Mouse (Mus musculus): Measurements from ENCODE around the gene Pygm. TPM values are rescaled to one million over a fixed set of nuclear protein-coding genes. Genes with fewer than 3 reads are reported as not detected.

Gene Pygm
- polyA plus RNA-seq, 1 experiment from 2014 or later = 225 TPM

- 1% methylated on average over 88 of the region's 94 CpGs for WGBS
- no peak for ATAC-seq (ENCODE audit: insufficient number of reproducible peaks, insufficient read depth, low FRiP score, low read depth)
Measured at GRCm38 (mm10) chr19:6427653-6428434, 43.6 kb downstream of the Pygm start.

GRCm38 (mm10) chr19:6428501-6429200 is 44.5 kb downstream of the Pygm start:
- Histone ChIP-seq H3K4me2 (ENCODE audit: low read length) (peak overlapping the region; percentile 55), H3K9me3 (ENCODE audit: control insufficient read depth, low read length) (no peaks in the 10 kb centered on the region), H3K9ac (ENCODE audit: low read length) (no peak overlapping the region), H3K4me3 (ENCODE audit: control insufficient read depth in 1 of 2, insufficient read depth in 1 of 2, low read depth in 1 of 2, low read length in 2 of 2) (peak overlapping the region; percentile 9 to 21; a peak in 3 of 4 replicates), H3K27ac (replicated peaks in 1 of 2; ENCODE audit: control insufficient read depth in 1 of 2, insufficient read depth in 1 of 2, low read depth in 2 of 2, low read length in 2 of 2) (no peak overlapping the region), H3K36me3 (ENCODE audit: control insufficient read depth, insufficient read depth, low read length) (no peaks in the 10 kb centered on the region), H3K4me1 (ENCODE audit: control insufficient read depth in 2 of 2, insufficient read depth in 2 of 2, low read length in 2 of 2) (peaks cover 0 to 15% of the 10 kb centered on the region in 2 experiments; a peak in 3 of 4 replicates), H3K27me3 (ENCODE audit: control insufficient read depth, insufficient read depth, low read length) (peaks cover 79% of the 10 kb centered on the region)
- no peak for ATAC-seq (ENCODE audit: insufficient number of reproducible peaks, insufficient read depth, low FRiP score, low read depth)
- under 1% methylated on average over 60 of the region's 60 CpGs for WGBS

More at GRCm38 (mm10) chr19:6427653-6428434, 43.6 kb downstream of the Pygm start:
- Histone ChIP-seq H3K9me3 (ENCODE audit: control insufficient read depth, low read length) (no peaks in the 10 kb centered on the region), H3K4me3 (ENCODE audit: control insufficient read depth in 1 of 2, insufficient read depth in 1 of 2, low read depth in 1 of 2, low read length in 2 of 2) (peak overlapping the region; percentile 9 to 21; a peak in 3 of 4 replicates), H3K9ac (ENCODE audit: low read length) (no peak overlapping the region), H3K4me2 (ENCODE audit: low read length) (peak overlapping the region; percentile 55), H3K27ac (replicated peaks in 1 of 2; ENCODE audit: control insufficient read depth in 1 of 2, insufficient read depth in 1 of 2, low read depth in 2 of 2, low read length in 2 of 2) (no peak overlapping the region), H3K4me1 (ENCODE audit: control insufficient read depth in 2 of 2, insufficient read depth in 2 of 2, low read length in 2 of 2) (peaks cover 0 to 15% of the 10 kb centered on the region in 2 experiments; a peak in 3 of 4 replicates), H3K36me3 (ENCODE audit: control insufficient read depth, insufficient read depth, low read length) (no peaks in the 10 kb centered on the region), H3K27me3 (ENCODE audit: control insufficient read depth, insufficient read depth, low read length) (peaks cover 87% of the 10 kb centered on the region)

- no peak overlapping the region for H3K4me2 ChIP-seq (ENCODE audit: low read length)
- no peaks in the 10 kb centered on the region; a peak in 1 of 4 replicates for H3K4me1 ChIP-seq (ENCODE audit: control insufficient read depth in 2 of 2, insufficient read depth in 2 of 2, low read length in 2 of 2)
- no peak for ATAC-seq (ENCODE audit: insufficient number of reproducible peaks, insufficient read depth, low FRiP score, low read depth)
- H3K9me3 ChIP-seq (ENCODE audit: control insufficient read depth, low read length) = no peaks in the 10 kb centered on the region
- no peaks in the 10 kb centered on the region for H3K36me3 ChIP-seq (ENCODE audit: control insufficient read depth, insufficient read depth, low read length)
- H3K9ac ChIP-seq (ENCODE audit: low read length) = no peak overlapping the region
- no peak overlapping the region for H3K27ac ChIP-seq (replicated peaks in 1 of 2; ENCODE audit: control insufficient read depth in 1 of 2, insufficient read depth in 1 of 2, low read depth in 2 of 2, low read length in 2 of 2)
- peaks cover 37% of the 10 kb centered on the region for H3K27me3 ChIP-seq (ENCODE audit: control insufficient read depth, insufficient read depth, low read length)
- no peak overlapping the region for H3K4me3 ChIP-seq (ENCODE audit: control insufficient read depth in 1 of 2, insufficient read depth in 1 of 2, low read depth in 1 of 2, low read length in 2 of 2)
- whole genome bisulfite sequencing = 49% methylated on average over 10 of the region's 10 CpGs
Measured at GRCm38 (mm10) chr19:6443016-6443415, 58.8 kb downstream of the Pygm start.

- ATAC-seq (ENCODE audit: insufficient number of reproducible peaks, insufficient read depth, low FRiP score, low read depth) = no peak
- H3K4me3 ChIP-seq (ENCODE audit: control insufficient read depth in 1 of 2, insufficient read depth in 1 of 2, low read depth in 1 of 2, low read length in 2 of 2) = no peak overlapping the region
- no peaks in the 10 kb centered on the region for H3K9me3 ChIP-seq (ENCODE audit: control insufficient read depth, low read length)
- H3K36me3 ChIP-seq (ENCODE audit: control insufficient read depth, insufficient read depth, low read length) = no peaks in the 10 kb centered on the region
- peaks cover 57% of the 10 kb centered on the region for H3K27me3 ChIP-seq (ENCODE audit: control insufficient read depth, insufficient read depth, low read length)
- no peak overlapping the region for H3K9ac ChIP-seq (ENCODE audit: low read length)
- peaks cover 4 to 8% of the 10 kb centered on the region in 2 experiments; a peak in 2 of 4 replicates for H3K4me1 ChIP-seq (ENCODE audit: control insufficient read depth in 2 of 2, insufficient read depth in 2 of 2, low read length in 2 of 2)
- H3K27ac ChIP-seq (replicated peaks in 1 of 2; ENCODE audit: control insufficient read depth in 1 of 2, insufficient read depth in 1 of 2, low read depth in 2 of 2, low read length in 2 of 2) = no peak overlapping the region
- H3K4me2 ChIP-seq (ENCODE audit: low read length) = no peak overlapping the region
- WGBS = 41% methylated on average over 10 of the region's 10 CpGs
Measured at GRCm38 (mm10) chr19:6445761-6446423, 61.7 kb downstream of the Pygm start.

GRCm38 (mm10) chr19:6446736-6447437 is 62.7 kb downstream of the Pygm start:
- WGBS = 45% methylated on average over 7 of the region's 7 CpGs
- Histone ChIP-seq H3K27ac (replicated peaks in 1 of 2; ENCODE audit: control insufficient read depth in 1 of 2, insufficient read depth in 1 of 2, low read depth in 2 of 2, low read length in 2 of 2) (no peak overlapping the region), H3K9me3 (ENCODE audit: control insufficient read depth, low read length) (no peaks in the 10 kb centered on the region), H3K36me3 (ENCODE audit: control insufficient read depth, insufficient read depth, low read length) (no peaks in the 10 kb centered on the region), H3K4me3 (ENCODE audit: control insufficient read depth in 1 of 2, insufficient read depth in 1 of 2, low read depth in 1 of 2, low read length in 2 of 2) (no peak overlapping the region), H3K9ac (ENCODE audit: low read length) (no peak overlapping the region), H3K27me3 (ENCODE audit: control insufficient read depth, insufficient read depth, low read length) (peaks cover 57% of the 10 kb centered on the region), H3K4me2 (ENCODE audit: low read length) (no peak overlapping the region), H3K4me1 (ENCODE audit: control insufficient read depth in 2 of 2, insufficient read depth in 2 of 2, low read length in 2 of 2) (peaks cover 4 to 8% of the 10 kb centered on the region in 2 experiments; a peak in 2 of 4 replicates)
- ATAC-seq (ENCODE audit: insufficient number of reproducible peaks, insufficient read depth, low FRiP score, low read depth) = no peak

Small RNA genes lying within 50 kb of the gene (microRNA-seq; reads per million reads assigned to microRNA genes)
- gene Mir6989 = 0.84 reads per million

Other genes starting within 250 kb of the Pygm start
- gene Batf2, start 243.4 kb upstream of the Pygm start, polyA plus RNA-seq (2014; fragmentation: Nextera tagmentation; extraction: Ambion mirVana) = 0.30 TPM in 1 of 2 replicates, not detected in the other
- gene Arl2, start 242.9 kb upstream of the Pygm start, polyA plus RNA-seq (2014; fragmentation: Nextera tagmentation; extraction: Ambion mirVana) = 61.3 and 70.7 TPM in 2 replicates
- gene Majin, start 200.0 kb upstream of the Pygm start, polyA plus RNA-seq (2014; fragmentation: Nextera tagmentation; extraction: Ambion mirVana) = not detected in 2 replicates
- 0.36 TPM in 1 of 2 replicates, not detected in the other for gene Gpha2, start 158.0 kb upstream of the Pygm start, polyA plus RNA-seq (2014; fragmentation: Nextera tagmentation; extraction: Ambion mirVana)
- gene Ppp2r5b, start 148.5 kb upstream of the Pygm start, polyA plus RNA-seq (2014; fragmentation: Nextera tagmentation; extraction: Ambion mirVana) = 20.7 and 26.0 TPM in 2 replicates
- gene Atg2a, start 142.7 kb upstream of the Pygm start, polyA plus RNA-seq (2014; fragmentation: Nextera tagmentation; extraction: Ambion mirVana) = 7.1 and 7.8 TPM in 2 replicates
- 51.7 and 60.0 TPM in 2 replicates for gene Ehd1, start 107.7 kb upstream of the Pygm start, polyA plus RNA-seq (2014; fragmentation: Nextera tagmentation; extraction: Ambion mirVana)
- 0.43 and 0.78 TPM in 2 replicates for gene Cdc42bpg, start 77.9 kb upstream of the Pygm start, polyA plus RNA-seq (2014; fragmentation: Nextera tagmentation; extraction: Ambion mirVana)
- gene Men1, start 49.4 kb upstream of the Pygm start, polyA plus RNA-seq (2014; fragmentation: Nextera tagmentation; extraction: Ambion mirVana) = 23.3 and 24.1 TPM in 2 replicates
- 9.0 and 13.0 TPM in 2 replicates for gene Map4k2, start 43.3 kb upstream of the Pygm start, polyA plus RNA-seq (2014; fragmentation: Nextera tagmentation; extraction: Ambion mirVana)
- gene Sf1, start 20.7 kb upstream of the Pygm start, polyA plus RNA-seq (2014; fragmentation: Nextera tagmentation; extraction: Ambion mirVana) = 86.9 and 93.1 TPM in 2 replicates
- gene Rasgrp2, start 14.9 kb downstream of the Pygm start, polyA plus RNA-seq (2014; fragmentation: Nextera tagmentation; extraction: Ambion mirVana) = 44.8 and 48.9 TPM in 2 replicates
- 0.12 and 0.66 TPM in 2 replicates for gene Nrxn2, start 34.3 kb downstream of the Pygm start, polyA plus RNA-seq (2014; fragmentation: Nextera tagmentation; extraction: Ambion mirVana)
- not detected in 2 replicates for gene Slc22a12, start 158.6 kb downstream of the Pygm start, polyA plus RNA-seq (2014; fragmentation: Nextera tagmentation; extraction: Ambion mirVana)